8 mouse cellular contexts compared by ENCODE assay signal in genomic region chr2:29787937-29788681, GRCm38 (mm10). TPM values are rescaled to one million over a fixed set of nuclear protein-coding genes. Genes with fewer than 3 reads are reported as not detected.
DNase-seq lines count a peak whose midpoint lies in the region; ATAC-seq and TF ChIP-seq lines count a peak whose summit lies in the region.

Gene Trub2 (minus strand): TSS chr2:29788502.

- H3K4me1 ChIP-seq in E14TG2a.4 (replicated peaks; ENCODE audit: low read depth, low read length), result peaks cover 45% of the 10 kb centered on the region
- peaks cover 5% of the 10 kb centered on the region; the same call in 1 of the 2 replicates for H3K4me1 ChIP-seq in forebrain, embryonic 11.5 days (replicated peaks; ENCODE audit: control insufficient read depth, insufficient read depth, low read length)
- H3K4me1 ChIP-seq in heart, embryonic 15.5 days (replicated peaks), result peaks cover 19% of the 10 kb centered on the region
- peaks cover 6% of the 10 kb centered on the region in 2 experiments for H3K4me1 ChIP-seq in liver, embryonic 14.5 days (replicated peaks; ENCODE audit: control insufficient read depth in 2 of 2, insufficient read depth in 2 of 2, low read length in 1 of 2)
- peaks cover 6% of the 10 kb centered on the region; the same call in 1 of the 2 replicates for H3K4me1 ChIP-seq in neural tube, embryonic 11.5 days (ENCODE audit: control insufficient read depth, insufficient read depth, low read length)
- H3K4me1 ChIP-seq in stomach, embryonic 16.5 days (ENCODE audit: control insufficient read depth, insufficient read depth, low read length), result peaks cover 13% of the 10 kb centered on the region

- no peaks in the 10 kb centered on the region for H3K9me3 ChIP-seq in E14TG2a.4 (ENCODE audit: low read length)
- H3K9me3 ChIP-seq in forebrain, embryonic 11.5 days (ENCODE audit: control insufficient read depth, low read length), result no peaks in the 10 kb centered on the region
- no peaks in the 10 kb centered on the region for H3K9me3 ChIP-seq in heart, embryonic 15.5 days (replicated peaks)
- H3K9me3 ChIP-seq in liver, embryonic 14.5 days (ENCODE audit: control insufficient read depth, low read length), result no peaks in the 10 kb centered on the region
- H3K9me3 ChIP-seq in neural tube, embryonic 11.5 days (ENCODE audit: control insufficient read depth, low read length), result no peaks in the 10 kb centered on the region
- H3K9me3 ChIP-seq in stomach, embryonic 16.5 days (replicated peaks; ENCODE audit: control insufficient read depth, low read length), result no peaks in the 10 kb centered on the region

- H3K36me3 ChIP-seq in E14TG2a.4 (ENCODE audit: insufficient read depth, low read length), result peaks cover 70% of the 10 kb centered on the region
- peaks cover 13% of the 10 kb centered on the region; the same call in 1 of the 2 replicates for H3K36me3 ChIP-seq in forebrain, embryonic 11.5 days (ENCODE audit: control insufficient read depth, insufficient read depth, low read length)
- peaks cover 39% of the 10 kb centered on the region for H3K36me3 ChIP-seq in heart, embryonic 15.5 days
- H3K36me3 ChIP-seq in liver, embryonic 14.5 days (replicated peaks; ENCODE audit: control insufficient read depth, insufficient read depth, low read depth), result peaks cover 14% of the 10 kb centered on the region
- peaks cover 12% of the 10 kb centered on the region for H3K36me3 ChIP-seq in neural tube, embryonic 11.5 days (ENCODE audit: control insufficient read depth, insufficient read depth, low read length)
- peaks cover 12% of the 10 kb centered on the region for H3K36me3 ChIP-seq in stomach, embryonic 16.5 days (ENCODE audit: control insufficient read depth, insufficient read depth, low read length)

- H3K4me3 ChIP-seq in E14TG2a.4 (replicated peaks; ENCODE audit: low read length), result peak within 1 kb of the TSS; percentile 93
- H3K4me3 ChIP-seq in forebrain, embryonic 11.5 days (ENCODE audit: low read depth, low read length), result peak within 1 kb of the TSS; percentile 67
- H3K4me3 ChIP-seq in heart, embryonic 15.5 days, result peak within 1 kb of the TSS; percentile 78
- H3K4me3 ChIP-seq in liver, embryonic 14.5 days (ENCODE audit: insufficient read depth in 1 of 2, low read depth in 2 of 2, low read length in 2 of 2), result peak within 1 kb of the TSS; percentile 81
- H3K4me3 ChIP-seq in neural tube, embryonic 11.5 days (ENCODE audit: low read depth, low read length), result peak within 1 kb of the TSS; percentile 69
- peak within 1 kb of the TSS; percentile 97 for H3K4me3 ChIP-seq in stomach, embryonic 16.5 days (replicated peaks; ENCODE audit: low read length)

- H3K4me2 ChIP-seq in forebrain, embryonic 11.5 days (ENCODE audit: low read depth, low read length, severe bottlenecking), result peak within 1 kb of the TSS; percentile 89
- H3K4me2 ChIP-seq in heart, embryonic 15.5 days, result peak within 1 kb of the TSS; percentile 75
- H3K4me2 ChIP-seq in liver, embryonic 14.5 days (ENCODE audit: low read depth), result peak within 1 kb of the TSS; percentile 91
- peak within 1 kb of the TSS; percentile 57 for H3K4me2 ChIP-seq in neural tube, embryonic 11.5 days (ENCODE audit: low read depth)
- H3K4me2 ChIP-seq in stomach, embryonic 16.5 days (ENCODE audit: low read depth, low read length), result peak within 1 kb of the TSS; percentile 80

- TF ChIP-seq CTCF in E14TG2a.4 (conservative IDR thresholded peaks at IDR 0.05; ENCODE audit: low read length), result no peak
- TF ChIP-seq CTCF in liver, embryonic 14.5 days (IDR thresholded peaks at IDR 0.05; ENCODE audit: low read depth), result no peak

- peak within 1 kb of the TSS; percentile 83 for H3K9ac ChIP-seq in forebrain, embryonic 11.5 days (ENCODE audit: low read length)
- peak within 1 kb of the TSS; percentile 68 for H3K9ac ChIP-seq in heart, embryonic 15.5 days
- H3K9ac ChIP-seq in liver, embryonic 14.5 days (replicated peaks), result peak within 1 kb of the TSS; percentile 64
- H3K9ac ChIP-seq in neural tube, embryonic 11.5 days (ENCODE audit: low read length), result peak within 1 kb of the TSS; percentile 72
- H3K9ac ChIP-seq in stomach, embryonic 16.5 days (ENCODE audit: low read length), result peak within 1 kb of the TSS; percentile 84

- ATAC-seq in forebrain, embryonic 11.5 days (replicated peaks; ENCODE audit: low FRiP score), result peak; percentile 89
- ATAC-seq in heart, embryonic 15.5 days (replicated peaks; ENCODE audit: insufficient number of reproducible peaks, insufficient read depth, low FRiP score, low read depth), result peak; percentile 83
- ATAC-seq in liver, embryonic 14.5 days (ENCODE audit: insufficient read depth), result peak; percentile 89
- peak; percentile 63 for ATAC-seq in neural tube, embryonic 11.5 days (ENCODE audit: insufficient read depth, low FRiP score, low TSS enrichment)
- ATAC-seq in stomach, embryonic 16.5 days (ENCODE audit: insufficient read depth, low FRiP score), result peak; percentile 84

- 0 out of 2 replicates have a peak within 1 kb of the TSS, but pooled peaks have one; percentile 10 for H3K27ac ChIP-seq in forebrain, embryonic 11.5 days (ENCODE audit: low read depth, low read length)
- H3K27ac ChIP-seq in heart, embryonic 15.5 days, result peak within 1 kb of the TSS; percentile 69
- peak within 1 kb of the TSS; percentile 76 for H3K27ac ChIP-seq in liver, embryonic 14.5 days
- H3K27ac ChIP-seq in neural tube, embryonic 11.5 days (ENCODE audit: low read depth, low read length), result no peak within 1 kb of the TSS
- H3K27ac ChIP-seq in stomach, embryonic 16.5 days (ENCODE audit: low read length), result peak within 1 kb of the TSS; percentile 81

- peak; percentile 82 for DNase-seq in c-Kit-positive CD71-positive TER-119-negative erythroid progenitor cells, embryonic 14.5 days (ENCODE audit: low read depth)
- peak; percentile 84 for DNase-seq in forebrain, embryonic 11.5 days (ENCODE audit: low spot score)
- DNase-seq in kidney, postnatal 36 days, result peak; percentile 91 to 92
- peak; percentile 72 to 76 (median 74) for DNase-seq in liver, embryonic 14.5 days (ENCODE audit: low read depth in 3 of 3, low spot score in 3 of 3)
- peak; percentile 83 for DNase-seq in neural tube, embryonic 11.5 days (ENCODE audit: low spot score)

- 1% methylated on average over 45 of the region's 45 CpGs for WGBS in forebrain, embryonic 11.5 days
- WGBS in heart, embryonic 15.5 days, result under 1% methylated on average over 45 of the region's 45 CpGs
- WGBS in liver, embryonic 14.5 days (ENCODE audit: insufficient replicate concordance), result under 1% methylated on average over 45 of the region's 45 CpGs
- under 1% methylated on average over 45 of the region's 45 CpGs for WGBS in neural tube, embryonic 11.5 days
- 1% methylated on average over 45 of the region's 45 CpGs for WGBS in stomach, embryonic 16.5 days

- H3K27me3 ChIP-seq in E14TG2a.4 (ENCODE audit: insufficient read depth, low read length), result no peaks in the 10 kb centered on the region
- no peaks in the 10 kb centered on the region for H3K27me3 ChIP-seq in forebrain, embryonic 11.5 days (ENCODE audit: control insufficient read depth, insufficient read depth, low read length)
- H3K27me3 ChIP-seq in heart, embryonic 15.5 days, result no peaks in the 10 kb centered on the region
- no peaks in the 10 kb centered on the region for H3K27me3 ChIP-seq in liver, embryonic 14.5 days (ENCODE audit: control insufficient read depth, insufficient read depth, low read length)
- no peaks in the 10 kb centered on the region for H3K27me3 ChIP-seq in neural tube, embryonic 11.5 days (ENCODE audit: control insufficient read depth, insufficient read depth, low read length)
- H3K27me3 ChIP-seq in stomach, embryonic 16.5 days (ENCODE audit: control insufficient read depth, insufficient read depth, low read length), result no peaks in the 10 kb centered on the region

- no peak for TF ChIP-seq EP300 in liver, embryonic 14.5 days (IDR thresholded peaks at IDR 0.05; ENCODE audit: low read depth)

RNA-seq across cellular contexts. Expression of gene Trub2, which starts in this region (rescaled TPM):
- polyA plus RNA-seq in forebrain, embryonic 11.5 days (2014; fragmentation: Nextera tagmentation; extraction: Ambion mirVana), result 34.0 and 35.0 TPM in 2 replicates
- polyA plus RNA-seq in heart, embryonic 15.5 days (2015; fragmentation: Nextera tagmentation; extraction: Ambion mirVana), result 21.0 and 29.8 TPM in 2 replicates
- polyA plus RNA-seq in liver, embryonic 14.5 days (2012; rRNA removed), result 11.2 and 15.1 TPM in 2 replicates
- 9.3 and 11.8 TPM in 2 replicates for polyA plus RNA-seq in liver, embryonic 14.5 days (2014; fragmentation: Nextera tagmentation; extraction: Ambion mirVana)
- 31.4 and 33.9 TPM in 2 replicates for polyA plus RNA-seq in neural tube, embryonic 11.5 days (2014; fragmentation: Nextera tagmentation; extraction: Ambion mirVana)
- 25.2 and 30.9 TPM in 2 replicates for polyA plus RNA-seq in stomach, embryonic 16.5 days (2015; fragmentation: Nextera tagmentation; extraction: Ambion mirVana)
